Mouse (Mus musculus) liver, embryonic 14.5 days (tissue): ENCODE measurements around the gene Dstyk. TPM values are rescaled to one million over a fixed set of nuclear protein-coding genes. Genes with fewer than 3 reads are reported as not detected.

ENCODE experiments used
- ATAC-seq: fragments of 200-750 bp; cut with Nextera tagmentation; 2 replicates; pipeline ENCODE4 v1.8.0; 2017; ENCODE audit warnings: moderate number of reproducible peaks, mild to moderate bottlenecking, moderate library complexity; ENCODE audit not compliant: insufficient read depth
- DNase-seq, 3 experiments: peaks; one replicate each; pipeline ENCODE4 v3.0.0-alpha.2; 2012 to 2013; ENCODE audit warnings: low read depth in 3 of 3, low spot score in 3 of 3
- H3K27ac ChIP-seq: fragments of 300-500 bp; sonication (generic); 2 replicates; pipeline ENCODE4 v1.5.1; 2014; ENCODE audit warnings: moderate library complexity, mild to moderate bottlenecking, control low read depth, inconsistent platforms
- H3K27me3 ChIP-seq: fragments of 300-500 bp; sonication (generic); 2 replicates; pipeline ENCODE4 v1.6.1; 2014; ENCODE audit warnings: mild to moderate bottlenecking, low read length, moderate library complexity; ENCODE audit not compliant: control insufficient read depth, insufficient read depth
- H3K36me3 ChIP-seq: fragments of 300-500 bp; sonication (generic); replicated peaks from 2 replicates; pipeline ENCODE4 v1.6.1; 2014; ENCODE audit warnings: low read depth; ENCODE audit not compliant: control insufficient read depth, insufficient read depth
- H3K4me1 ChIP-seq, 2 experiments: fragments of 200-500 bp in 1 of 2; fragments of 300-500 bp in 1 of 2; sonication (generic) in 1 of 2; replicated peaks; 2 replicates each; pipeline ENCODE4 v1.6.1; 2012 to 2014; ENCODE audit warnings: antibody characterized with exemption in 1 of 2, inconsistent platforms in 1 of 2, low read length in 1 of 2; ENCODE audit not compliant: control insufficient read depth in 2 of 2, insufficient read depth in 2 of 2
- H3K4me2 ChIP-seq: fragments of 300-500 bp; sonication (generic); 2 replicates; pipeline ENCODE4 v1.6.1; 2014; ENCODE audit warnings: low read depth, mild to moderate bottlenecking, control low read depth, moderate library complexity
- H3K4me3 ChIP-seq, 2 experiments: fragments of 200-500 bp in 1 of 2; fragments of 300-500 bp in 1 of 2; sonication (generic) in 1 of 2; 2 replicates each; pipeline ENCODE4 v1.5.1; 2012 to 2014; ENCODE audit warnings: low read depth in 2 of 2, low read length in 2 of 2, mild to moderate bottlenecking in 2 of 2, control low read depth in 1 of 2, inconsistent platforms in 1 of 2, moderate library complexity in 1 of 2; ENCODE audit not compliant: insufficient read depth in 1 of 2
- H3K9ac ChIP-seq: fragments of 300-500 bp; sonication (generic); replicated peaks from 2 replicates; pipeline ENCODE4 v1.6.1; 2014; ENCODE audit warnings: mild to moderate bottlenecking, control low read depth, moderate library complexity
- H3K9me3 ChIP-seq: fragments of 300-500 bp; sonication (generic); 2 replicates; pipeline ENCODE4 v1.6.1; 2016; ENCODE audit warnings: low read length, mixed read lengths; ENCODE audit not compliant: control insufficient read depth
- CTCF ChIP-seq: IDR thresholded peaks from 2 replicates; pipeline ENCODE4 v1.5.1; 2016; ENCODE audit warnings: antibody characterized with exemption, low read depth, control low read depth
- EP300 ChIP-seq: IDR thresholded peaks from 2 replicates; pipeline ENCODE4 v1.6.1; 2016; ENCODE audit warnings: antibody characterized with exemption, low read depth
- WGBS: fragments of 180-500 bp; shearing (Covaris S2); extraction: QIAGEN DNeasy Blood & Tissue Kit; methylation state at CpG from one replicate; pipeline ENCODE4 v1.1.7; 2014; ENCODE audit not compliant: insufficient replicate concordance; 5-methylcytosine and 5-hydroxymethylcytosine counted together
- polyA plus RNA-seq, 2 experiments: library from polyadenylated mRNA; depleted of rRNA in 1 of 2; stranded (reverse) in 1 of 2; unstranded in 1 of 2; fragments of >200 nt; fragmentation: Nextera tagmentation in 1 of 2; extraction: Ambion mirVana in 1 of 2; gene quantifications; 2 replicates each; pipeline versions ENCODE4 v1.2.1 to v1.2.3; 2012 to 2014

Gene Dstyk
- polyA plus RNA-seq, 2 experiments = 3.6 to 4.0 TPM

- Histone ChIP-seq H3K9ac (no peak overlapping the region), H3K4me2 (peak overlapping the region; percentile 11; the same call in 1 of the 2 replicates), H3K4me1 (peaks cover 8 to 18% of the 10 kb centered on the region in 2 experiments), H3K27me3 (no peaks in the 10 kb centered on the region), H3K27ac (no peak overlapping the region), H3K4me3 (no peak overlapping the region), H3K36me3 (peaks cover under 1% of the 10 kb centered on the region; the same call in 1 of the 2 replicates), H3K9me3 (no peaks in the 10 kb centered on the region)
- ATAC-seq = no peak
- no peak for DNase-seq
- TF ChIP-seq EP300 (no peak), CTCF (no peak)
- WGBS = 80% methylated on average over 1 of the region's 1 CpGs
Measured at GRCm38 (mm10) chr1:132479438-132479837, 62.1 kb downstream of the Dstyk start.

DNA sequence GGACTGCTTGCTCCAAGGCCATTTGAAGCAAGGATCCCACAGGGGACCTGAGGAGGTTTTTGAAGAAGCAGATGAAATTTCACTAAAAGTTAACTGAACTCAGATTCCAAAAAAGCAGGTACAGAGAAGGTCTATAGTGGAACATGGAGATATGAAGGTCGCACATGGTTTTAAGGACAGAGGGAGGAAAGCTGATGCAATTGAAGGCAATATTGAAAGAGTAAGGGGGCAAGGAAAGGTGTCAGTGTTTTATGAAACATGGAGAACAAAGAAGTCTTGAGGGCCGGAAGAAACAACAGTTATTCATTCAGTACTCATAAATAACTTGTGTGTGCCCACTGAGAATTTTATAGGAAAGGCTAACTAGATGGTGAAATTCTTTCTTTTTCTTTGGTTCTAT lies 64.3 kb downstream of the Dstyk start:
- ATAC-seq (no peak), DNase-seq (no peak)
- no peak overlapping the region for H3K4me2 ChIP-seq
- no peak overlapping the region for H3K4me3 ChIP-seq
- WGBS = 63% methylated on average over 2 of the region's 2 CpGs
- no peaks in the 10 kb centered on the region for H3K9me3 ChIP-seq
- H3K27me3 ChIP-seq = no peaks in the 10 kb centered on the region
- TF ChIP-seq EP300 (no peak), CTCF (no peak)
- no peak overlapping the region for H3K9ac ChIP-seq
- H3K27ac ChIP-seq = no peak overlapping the region
- H3K36me3 ChIP-seq = peaks cover 3% of the 10 kb centered on the region
- H3K4me1 ChIP-seq = peaks cover 6 to 12% of the 10 kb centered on the region in 2 experiments

DNA sequence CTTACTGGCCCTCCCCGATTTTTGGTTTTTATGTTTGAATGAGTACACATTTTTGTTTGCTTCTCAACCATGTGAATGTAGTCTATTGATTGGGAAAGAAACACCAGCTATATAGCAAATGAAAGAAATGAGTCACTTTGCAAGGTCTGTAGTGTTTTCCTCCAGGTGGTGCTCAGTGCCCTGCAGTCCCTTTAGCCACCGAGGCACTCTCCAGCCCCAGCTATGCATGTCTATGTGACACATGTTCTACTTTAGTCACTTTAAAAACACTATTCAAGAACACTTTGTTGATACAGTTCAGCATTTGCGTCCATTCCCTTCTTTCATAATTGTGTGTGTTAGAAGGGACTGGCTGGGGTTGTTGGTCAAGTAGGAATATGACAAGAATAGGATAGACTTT lies 65.9 kb downstream of the Dstyk start:
- Histone ChIP-seq H3K36me3 (peaks cover 7% of the 10 kb centered on the region), H3K4me3 (no peak overlapping the region), H3K27me3 (no peaks in the 10 kb centered on the region), H3K9me3 (no peaks in the 10 kb centered on the region), H3K9ac (no peak overlapping the region), H3K27ac (no peak overlapping the region), H3K4me1 (peaks cover 3 to 8% of the 10 kb centered on the region in 2 experiments), H3K4me2 (no peak overlapping the region)
- ATAC-seq (no peak), DNase-seq (no peak)
- TF ChIP-seq EP300 (no peak), CTCF (no peak)
- WGBS = 79% methylated on average over 3 of the region's 3 CpGs

- H3K4me3 ChIP-seq = no peak overlapping the region
- peaks cover 11% of the 10 kb centered on the region for H3K36me3 ChIP-seq
- H3K27ac ChIP-seq = no peak overlapping the region
- DNase-seq = no peak
- ATAC-seq = no peak
- 76% methylated on average over 6 of the region's 6 CpGs for WGBS
- H3K9ac ChIP-seq = no peak overlapping the region
- no peaks in the 10 kb centered on the region for H3K9me3 ChIP-seq
- peaks cover 0 to 2% of the 10 kb centered on the region in 2 experiments; a peak in 1 of 4 replicates for H3K4me1 ChIP-seq
- TF ChIP-seq CTCF = no peak
- H3K27me3 ChIP-seq = no peaks in the 10 kb centered on the region
- H3K4me2 ChIP-seq = no peak overlapping the region
Measured at GRCm38 (mm10) chr1:132483759-132484158, 66.4 kb downstream of the Dstyk start.

- H3K9ac ChIP-seq = no peak overlapping the region
- H3K4me1 ChIP-seq = no peaks in the 10 kb centered on the region
- TF ChIP-seq EP300 (no peak), CTCF (no peak)
- H3K27ac ChIP-seq = no peak overlapping the region
- no peaks in the 10 kb centered on the region for H3K27me3 ChIP-seq
- H3K4me2 ChIP-seq = no peak overlapping the region
- H3K36me3 ChIP-seq = peaks cover 66% of the 10 kb centered on the region
- WGBS = 89% methylated on average over 2 of the region's 2 CpGs
- no peak overlapping the region for H3K4me3 ChIP-seq
- ATAC-seq (no peak), DNase-seq (no peak)
- no peaks in the 10 kb centered on the region for H3K9me3 ChIP-seq
Measured at GRCm38 (mm10) chr1:132500535-132500934, 83.2 kb downstream of the Dstyk start.
